Mouse (Mus musculus) MEL (cell line): ENCODE data around the gene Tmem131. TPM values are rescaled to one million over a fixed set of nuclear protein-coding genes. Genes with fewer than 3 reads are reported as not detected.

Experiments
- DNase-seq: peaks from one replicate; pipeline ENCODE4 v3.0.0; 2011; ENCODE audit warnings: low read depth, low spot score
- H3K27ac ChIP-seq: 2 replicates; pipeline ENCODE4 v1.5.1; 2012; ENCODE audit warnings: low read depth, mild to moderate bottlenecking, control low read depth, low read length, moderate library complexity; ENCODE audit not compliant: control insufficient read depth
- H3K27me3 ChIP-seq, 2 experiments: fragments of 150-350 bp in 1 of 2; sonication (generic) in 1 of 2; 2 replicates each; pipeline ENCODE4 v1.6.1; 2012; ENCODE audit warnings: low read length in 2 of 2, mild to moderate bottlenecking in 2 of 2, improper control_type of control experiment in 1 of 2, moderate library complexity in 1 of 2; ENCODE audit not compliant: insufficient read depth in 2 of 2, control insufficient read depth in 1 of 2
- H3K36me3 ChIP-seq, 2 experiments: 2 replicates each; pipeline ENCODE4 v1.6.1; 2012 to 2014; ENCODE audit warnings: low read length in 2 of 2, improper control_type of control experiment in 1 of 2, inconsistent platforms in 1 of 2, mild to moderate bottlenecking in 1 of 2; ENCODE audit not compliant: insufficient read depth in 2 of 2, control insufficient read depth in 1 of 2
- H3K4me1 ChIP-seq, 2 experiments: fragments of 150-350 bp in 1 of 2; sonication (generic) in 1 of 2; 2 replicates each; pipeline ENCODE4 v1.6.1; 2012; ENCODE audit warnings: low read length in 2 of 2, improper control_type of control experiment in 1 of 2, mild to moderate bottlenecking in 1 of 2; ENCODE audit not compliant: insufficient read depth in 2 of 2, control insufficient read depth in 1 of 2
- H3K4me3 ChIP-seq, 2 experiments: fragments of 150-350 bp in 1 of 2; sonication (generic) in 1 of 2; 2 replicates each; pipeline ENCODE4 v1.5.1; 2012; ENCODE audit warnings: low read depth in 2 of 2, low read length in 2 of 2, mild to moderate bottlenecking in 2 of 2, moderate library complexity in 2 of 2, control low read depth in 1 of 2, improper control_type of control experiment in 1 of 2; ENCODE audit not compliant: control insufficient read depth in 1 of 2, insufficient read depth in 1 of 2
- H3K79me2 ChIP-seq: 2 replicates; pipeline ENCODE4 v1.6.1; 2012; ENCODE audit warnings: mild to moderate bottlenecking, low read length, moderate library complexity; ENCODE audit not compliant: control insufficient read depth, poor library complexity, insufficient read depth
- H3K9ac ChIP-seq: 2 replicates; pipeline ENCODE4 v1.6.1; 2012; ENCODE audit warnings: low read depth, mild to moderate bottlenecking, control low read depth, low read length, moderate library complexity; ENCODE audit not compliant: control insufficient read depth, poor library complexity, severe bottlenecking
- H3K9me3 ChIP-seq: fragments of 150-350 bp; sonication (generic); replicated peaks from 2 replicates; pipeline ENCODE4 v1.6.1; 2012; ENCODE audit warnings: mild to moderate bottlenecking, low read length, improper control_type of control experiment, moderate library complexity; ENCODE audit not compliant: insufficient read depth
- BHLHE40 ChIP-seq: IDR thresholded peaks from 2 replicates; pipeline ENCODE4 v1.6.1; 2012; ENCODE audit warnings: low read depth, mild to moderate bottlenecking, inconsistent platforms, low read length, improper control_type of control experiment, borderline replicate concordance
- CHD1 ChIP-seq: IDR thresholded peaks from 2 replicates; pipeline ENCODE4 v1.6.1; 2012; ENCODE audit warnings: low read depth, mild to moderate bottlenecking, inconsistent platforms, low read length, improper control_type of control experiment
- CTCF ChIP-seq, 3 experiments: IDR thresholded peaks in 2 of 3; conservative IDR thresholded peaks in 1 of 3; 2 replicates each; pipeline ENCODE4 v1.5.1; 2011 to 2012; ENCODE audit warnings: low read length in 3 of 3, low read depth in 2 of 3, mild to moderate bottlenecking in 2 of 3, improper control_type of control experiment in 1 of 3, inconsistent platforms in 1 of 3, mixed read lengths in 1 of 3, moderate library complexity in 1 of 3; ENCODE audit not compliant: control insufficient read depth in 1 of 3, insufficient read depth in 1 of 3, poor library complexity in 1 of 3, severe bottlenecking in 1 of 3
- E2F4 ChIP-seq: IDR thresholded peaks from 2 replicates; pipeline ENCODE4 v1.6.1; 2011; ENCODE audit warnings: low read depth, low read length, improper control_type of control experiment, borderline replicate concordance
- ETS1 ChIP-seq: IDR thresholded peaks from 2 replicates; pipeline ENCODE4 v1.6.1; 2012; ENCODE audit warnings: low read depth, mild to moderate bottlenecking, inconsistent platforms, low read length, improper control_type of control experiment, moderate library complexity
- GABPA ChIP-seq: IDR thresholded peaks from 2 replicates; pipeline ENCODE4 v1.6.1; 2012; ENCODE audit warnings: low read depth, mild to moderate bottlenecking, inconsistent platforms, low read length, improper control_type of control experiment, moderate library complexity
- KAT2A ChIP-seq: conservative IDR thresholded peaks from 2 replicates; pipeline ENCODE4 v1.6.1; 2012; ENCODE audit warnings: low read depth, low read length, improper control_type of control experiment, inconsistent platforms
- MAFK ChIP-seq: IDR thresholded peaks from 2 replicates; pipeline ENCODE4 v1.6.1; 2011; ENCODE audit warnings: low read depth, mild to moderate bottlenecking, low read length, improper control_type of control experiment, borderline replicate concordance
- MAZ ChIP-seq: IDR thresholded peaks from 2 replicates; pipeline ENCODE4 v1.6.1; 2012; ENCODE audit warnings: low read depth, mild to moderate bottlenecking, inconsistent platforms, low read length, improper control_type of control experiment
- MEF2A ChIP-seq: IDR thresholded peaks from 2 replicates; pipeline ENCODE4 v1.6.1; 2014; ENCODE audit warnings: low read depth, mild to moderate bottlenecking, inconsistent platforms, low read length, improper control_type of control experiment; ENCODE audit not compliant: poor library complexity, insufficient replicate concordance, severe bottlenecking; ENCODE audit errors: extremely low read depth
- MXI1 ChIP-seq: IDR thresholded peaks from 2 replicates; pipeline ENCODE4 v1.6.1; 2011; ENCODE audit warnings: mild to moderate bottlenecking, low read depth, low read length, improper control_type of control experiment
- MYB ChIP-seq: IDR thresholded peaks from 2 replicates; pipeline ENCODE4 v1.6.1; 2011; ENCODE audit warnings: mild to moderate bottlenecking, low read depth, low read length, improper control_type of control experiment
- MYC ChIP-seq: IDR thresholded peaks from 2 replicates; pipeline ENCODE4 v1.6.1; 2011; ENCODE audit warnings: low read depth, mild to moderate bottlenecking, low read length, improper control_type of control experiment, moderate library complexity
- NELFE ChIP-seq: IDR thresholded peaks from 2 replicates; pipeline ENCODE4 v1.6.1; 2011; ENCODE audit warnings: low read depth, low read length, improper control_type of control experiment
- NRF1 ChIP-seq: IDR thresholded peaks from 2 replicates; pipeline ENCODE4 v1.6.1; 2014; ENCODE audit warnings: low read depth, mild to moderate bottlenecking, inconsistent platforms, low read length, improper control_type of control experiment, moderate library complexity; ENCODE audit not compliant: poor library complexity, insufficient read depth, severe bottlenecking
- POLR2AphosphoS2 ChIP-seq: IDR thresholded peaks from 2 replicates; pipeline ENCODE4 v1.6.1; 2011; ENCODE audit warnings: low read length, improper control_type of control experiment
- POLR2AphosphoS5 ChIP-seq: IDR thresholded peaks from 2 replicates; pipeline ENCODE4 v1.6.1; 2012; ENCODE audit warnings: low read depth, borderline replicate concordance, mild to moderate bottlenecking, inconsistent platforms, low read length, moderate library complexity, mixed read lengths
- RAD21 ChIP-seq: IDR thresholded peaks from 2 replicates; pipeline ENCODE4 v1.6.1; 2011; ENCODE audit warnings: mild to moderate bottlenecking, low read depth, low read length, improper control_type of control experiment
- RCOR1 ChIP-seq: IDR thresholded peaks from 2 replicates; pipeline ENCODE4 v1.6.1; 2012; ENCODE audit warnings: low read depth, mild to moderate bottlenecking, inconsistent platforms, low read length, improper control_type of control experiment
- SIN3A ChIP-seq: IDR thresholded peaks from 2 replicates; pipeline ENCODE4 v1.6.1; 2012; ENCODE audit warnings: low read length, improper control_type of control experiment, inconsistent platforms
- SMC3 ChIP-seq: IDR thresholded peaks from 2 replicates; pipeline ENCODE4 v1.6.1; 2011; ENCODE audit warnings: low read depth, low read length, improper control_type of control experiment
- TBP ChIP-seq: IDR thresholded peaks from 2 replicates; pipeline ENCODE4 v1.8.0; 2011; ENCODE audit warnings: low read depth, low read length, improper control_type of control experiment
- TCF12 ChIP-seq: IDR thresholded peaks from 2 replicates; pipeline ENCODE4 v1.6.1; 2014; ENCODE audit warnings: low read depth, mild to moderate bottlenecking, inconsistent platforms, low read length, improper control_type of control experiment, moderate library complexity
- UBTF ChIP-seq: IDR thresholded peaks from 2 replicates; pipeline ENCODE4 v1.6.1; 2012; ENCODE audit warnings: low read depth, mild to moderate bottlenecking, inconsistent platforms, low read length, improper control_type of control experiment, moderate library complexity, borderline replicate concordance; ENCODE audit not compliant: insufficient read depth
- USF1 ChIP-seq: IDR thresholded peaks from 2 replicates; pipeline ENCODE4 v1.6.1; 2014; ENCODE audit warnings: low read depth, mild to moderate bottlenecking, inconsistent platforms, low read length, improper control_type of control experiment, moderate library complexity
- USF2 ChIP-seq, 2 experiments: IDR thresholded peaks; 2 replicates each; pipeline ENCODE4 v1.6.1; 2011 to 2012; ENCODE audit warnings: improper control_type of control experiment in 2 of 2, low read length in 2 of 2, borderline replicate concordance in 1 of 2, inconsistent platforms in 1 of 2, low read depth in 1 of 2, mild to moderate bottlenecking in 1 of 2; ENCODE audit not compliant: insufficient read depth in 1 of 2
- ZC3H11A ChIP-seq: IDR thresholded peaks from 2 replicates; pipeline ENCODE4 v1.6.1; 2012; ENCODE audit warnings: low read depth, mild to moderate bottlenecking, inconsistent platforms, low read length, improper control_type of control experiment
- ZMIZ1 ChIP-seq: IDR thresholded peaks from 2 replicates; pipeline ENCODE4 v1.6.1; 2012; ENCODE audit warnings: low read depth, mild to moderate bottlenecking, inconsistent platforms, low read length, improper control_type of control experiment, moderate library complexity
- ZNF384 ChIP-seq: IDR thresholded peaks from 2 replicates; pipeline ENCODE4 v1.6.1; 2012; ENCODE audit warnings: low read depth, mild to moderate bottlenecking, inconsistent platforms, low read length, improper control_type of control experiment
- polyA plus RNA-seq, 2 experiments: library from polyadenylated mRNA; stranded (reverse) in 1 of 2; unstranded in 1 of 2; fragments of >175 nt in 1 of 2; fragments of >200 nt in 1 of 2; gene quantifications; 2 replicates each; pipeline versions ENCODE4 v1.2.1 to v1.2.4; 2012; ENCODE audit warnings: low replicate concordance in 2 of 2, low read depth in 1 of 2; ENCODE audit not compliant: insufficient read length in 2 of 2, insufficient read depth in 1 of 2, missing spikeins in 1 of 2
- total RNA-seq: library from RNA; depleted of rRNA; stranded (reverse); fragments of 300-350 nt; gene quantifications from 2 replicates; pipeline ENCODE4 v1.2.3, GENCODE M21; 2012

Gene Tmem131
- total and polyA plus RNA-seq, 3 experiments, result 11.4 to 196 (median 48.8) TPM

DNA sequence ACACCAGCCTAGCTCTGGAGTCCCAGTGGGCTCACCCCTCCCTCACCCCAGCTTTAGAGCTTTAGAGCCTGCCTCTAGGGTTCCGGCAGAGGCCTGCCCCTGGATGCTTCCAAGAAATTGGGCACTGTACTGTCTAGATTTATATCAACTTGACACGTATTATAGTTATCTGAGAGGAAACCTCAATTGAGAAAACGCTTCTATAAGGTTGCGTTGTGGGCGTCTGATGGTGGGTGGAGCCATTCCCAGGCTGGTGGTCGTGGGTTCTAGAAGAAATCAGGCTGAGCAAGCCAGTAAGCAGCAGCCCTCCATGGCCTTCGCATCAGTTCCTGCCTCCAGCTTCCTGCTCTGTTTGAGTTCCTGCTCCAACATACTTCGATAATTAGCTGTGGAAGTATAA, 182.4 kb downstream of the Tmem131 start:
- Histone ChIP-seq H3K27me3 (no peaks in the 10 kb centered on the region), H3K36me3 (no peaks in the 10 kb centered on the region), H3K9me3 (no peaks in the 10 kb centered on the region), H3K9ac (no peak overlapping the region), H3K79me2 (no peaks in the 10 kb centered on the region), H3K4me3 (no peak overlapping the region), H3K27ac (no peak overlapping the region), H3K4me1 (no peaks in the 10 kb centered on the region)
- no peak for DNase-seq
- TF ChIP-seq NRF1 (no peak), RCOR1 (no peak), MYB (no peak), ZMIZ1 (no peak), MYC (no peak), SMC3 (no peak), TCF12 (no peak), NELFE (no peak), ZNF384 (no peak), E2F4 (no peak), TBP (no peak), SIN3A (no peak), POLR2AphosphoS5 (no peak), MXI1 (no peak), USF1 (no peak), MAFK (no peak), UBTF (no peak), ETS1 (no peak), MEF2A (no peak), ZC3H11A (no peak)

DNA sequence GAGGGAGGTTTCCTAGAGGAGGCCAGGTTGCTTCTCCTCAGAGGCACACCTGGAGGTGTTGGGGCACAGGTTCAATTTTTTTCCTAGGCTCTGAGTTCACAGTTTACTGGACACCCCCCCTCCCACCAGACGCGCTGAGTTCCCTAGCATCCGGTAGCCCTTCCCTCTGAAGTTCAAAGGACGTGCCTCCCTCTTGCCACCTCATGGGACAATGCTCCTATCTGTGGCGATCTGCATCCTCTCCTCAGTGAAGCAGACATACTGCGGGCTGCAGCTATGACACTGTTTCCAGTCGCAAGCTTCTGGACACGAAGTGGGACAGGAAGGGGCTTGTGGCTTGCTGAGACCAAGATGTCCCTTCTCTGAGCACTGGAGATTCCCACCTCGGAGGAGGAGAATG, 183.1 kb downstream of the Tmem131 start:
- TF ChIP-seq GABPA, result no peak
- no peak for TF ChIP-seq NELFE
- no peak for TF ChIP-seq MYC
- no peak for TF ChIP-seq BHLHE40
- TF ChIP-seq USF2 (IDR thresholded peaks at IDR 0.05; ENCODE audit: borderline replicate concordance in 1 of 2, insufficient read depth in 1 of 2, low read depth in 1 of 2, low read length in 2 of 2), result no peak
- TF ChIP-seq NRF1, result no peak
- no peak for TF ChIP-seq MAFK
- no peak for TF ChIP-seq CTCF (IDR thresholded peaks at IDR 0.05 in 2 of 3, conservative IDR thresholded peaks at IDR 0.05 in 1 of 3; ENCODE audit: control insufficient read depth in 1 of 3, insufficient read depth in 1 of 3, low read depth in 2 of 3, low read length in 3 of 3, poor library complexity in 1 of 3, severe bottlenecking in 1 of 3)
- no peak for TF ChIP-seq MEF2A
- TF ChIP-seq ZC3H11A, result no peak
- TF ChIP-seq KAT2A, result no peak
- TF ChIP-seq RAD21, result no peak
- TF ChIP-seq UBTF, result no peak
- no peak for TF ChIP-seq ZMIZ1
- no peak for TF ChIP-seq USF1
- TF ChIP-seq POLR2AphosphoS2, result no peak
- no peak for TF ChIP-seq SIN3A
- TF ChIP-seq MAZ, result no peak
- TF ChIP-seq CHD1, result no peak
- TF ChIP-seq, all 39 proteins: peak for 0
- H3K36me3 ChIP-seq, result no peaks in the 10 kb centered on the region
- H3K27me3 ChIP-seq, result no peaks in the 10 kb centered on the region
- no peak overlapping the region for H3K4me3 ChIP-seq
- H3K9ac ChIP-seq, result no peak overlapping the region
- no peaks in the 10 kb centered on the region for H3K79me2 ChIP-seq
- H3K9me3 ChIP-seq, result no peaks in the 10 kb centered on the region
- no peak overlapping the region for H3K27ac ChIP-seq
- no peak for DNase-seq
- no peaks in the 10 kb centered on the region for H3K4me1 ChIP-seq
